Mouse (Mus musculus): ENCODE results near the gene Tomm40l. TPM values are rescaled to one million over a fixed set of nuclear protein-coding genes. Genes with fewer than 3 reads are reported as not detected.
A peak's percentile ranks its signal among the peaks of the same experiment; 100 is the strongest.

Tomm40l gene
- total RNA-seq, 1 experiment: 27.5 TPM

DNA sequence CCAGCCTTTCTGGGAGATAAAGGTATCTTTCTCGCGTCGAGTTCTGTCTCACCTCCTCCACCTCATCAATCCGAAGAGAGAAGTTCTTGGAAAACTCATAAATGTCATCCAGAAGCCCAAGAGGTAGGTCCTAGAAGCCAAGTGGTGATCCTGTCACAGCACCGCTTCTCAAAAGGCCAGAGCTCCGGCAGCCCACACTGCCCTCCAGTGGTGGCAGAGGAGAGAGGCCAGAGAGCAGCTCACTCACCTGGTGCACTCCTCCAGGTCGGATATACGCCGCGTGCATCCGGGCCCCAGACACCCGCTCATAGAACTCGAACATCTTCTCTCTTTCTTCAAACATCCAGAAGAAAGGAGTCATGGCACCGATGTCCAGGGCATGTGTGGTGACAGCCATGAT, 16.1 kb upstream of the Tomm40l start:
- TF ChIP-seq HCFC1 (IDR thresholded peaks at IDR 0.05; ENCODE audit: borderline replicate concordance, insufficient read depth, low read length): no peak
- TF ChIP-seq CHD2 (IDR thresholded peaks at IDR 0.05; ENCODE audit: low read depth, low read length): no peak
- TF ChIP-seq ZC3H11A (IDR thresholded peaks at IDR 0.05; ENCODE audit: borderline replicate concordance, low read depth, low read length): peak; percentile 73; the same call in 1 of the 2 replicates
- no peak for TF ChIP-seq MAFK (IDR thresholded peaks at IDR 0.05; ENCODE audit: insufficient read depth, low read depth, low read length)
- H3K27ac ChIP-seq (ENCODE audit: insufficient read depth, low read depth, low read length, poor library complexity, severe bottlenecking): no peak overlapping the region
- H3K4me1 ChIP-seq (ENCODE audit: control insufficient read depth in 2 of 2, insufficient read depth in 2 of 2, low read length in 2 of 2, poor library complexity in 1 of 2): peaks cover 2 to 8% of the 10 kb centered on the region in 2 experiments; a peak in 2 of 4 replicates
- no peak overlapping the region for H3K4me3 ChIP-seq (ENCODE audit: insufficient read depth in 1 of 2, low read depth in 1 of 2, low read length in 2 of 2, poor library complexity in 1 of 2, severe bottlenecking in 1 of 2)
- DNase-seq (ENCODE audit: low read depth, low spot score): peak; percentile 79
- in situ Hi-C loops (cut with MboI; ENCODE audit: low sequenced_read_pairs in 2 of 2, unreplicated experiment in 2 of 2): loop anchor here in 1 of 2 experiments (25.0 kb wide), 1 partner anchor 351 kb away; the partner anchor contains the start of genes Dusp12 and Gm26620
- H3K9me3 ChIP-seq (ENCODE audit: control insufficient read depth, insufficient read depth, low read depth, low read length): no peaks in the 10 kb centered on the region
- H3K36me3 ChIP-seq (ENCODE audit: control insufficient read depth, insufficient read depth, low read length, poor library complexity, severe bottlenecking): peaks cover 41% of the 10 kb centered on the region
- H3K9ac ChIP-seq (ENCODE audit: insufficient read depth, low read depth, low read length, poor library complexity, severe bottlenecking): peak overlapping the region; percentile 56; the same call in 1 of the 2 replicates

DNA sequence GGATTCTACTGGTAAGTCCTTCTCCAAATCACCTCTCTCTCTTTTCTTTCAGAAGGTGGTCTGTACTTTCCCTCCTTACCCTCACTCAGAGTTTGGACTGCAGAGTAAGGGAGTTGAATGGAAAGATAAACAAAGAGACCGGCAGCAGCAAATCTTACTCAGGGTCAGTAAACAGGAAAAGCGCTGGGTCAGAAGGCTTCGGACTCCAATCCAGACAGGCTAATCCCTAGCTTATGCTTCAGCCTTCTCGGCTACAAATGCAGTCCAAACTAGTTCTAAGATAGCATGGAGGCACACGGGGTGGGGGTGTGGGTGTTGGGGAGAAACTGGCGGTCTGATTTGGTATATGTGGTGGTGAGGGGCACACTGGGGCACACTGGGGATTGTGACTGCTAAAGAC, 15.1 kb upstream of the Tomm40l start:
- no peak for TF ChIP-seq ZNF384 (IDR thresholded peaks at IDR 0.05; ENCODE audit: low read depth, low read length)
- TF ChIP-seq MAFK (IDR thresholded peaks at IDR 0.05; ENCODE audit: insufficient read depth, low read depth, low read length): no peak
- no peak for TF ChIP-seq ZC3H11A (IDR thresholded peaks at IDR 0.05; ENCODE audit: borderline replicate concordance, low read depth, low read length)
- TF ChIP-seq CHD2 (IDR thresholded peaks at IDR 0.05; ENCODE audit: low read depth, low read length): no peak
- no peak for DNase-seq (ENCODE audit: low read depth, low spot score)
- Histone ChIP-seq H3K9me3 (ENCODE audit: control insufficient read depth, insufficient read depth, low read depth, low read length) (no peaks in the 10 kb centered on the region), H3K27ac (ENCODE audit: insufficient read depth, low read depth, low read length, poor library complexity, severe bottlenecking) (no peak overlapping the region), H3K9ac (ENCODE audit: insufficient read depth, low read depth, low read length, poor library complexity, severe bottlenecking) (no peak overlapping the region), H3K4me3 (ENCODE audit: insufficient read depth in 1 of 2, low read depth in 1 of 2, low read length in 2 of 2, poor library complexity in 1 of 2, severe bottlenecking in 1 of 2) (no peak overlapping the region), H3K4me1 (ENCODE audit: control insufficient read depth in 2 of 2, insufficient read depth in 2 of 2, low read length in 2 of 2, poor library complexity in 1 of 2) (peaks cover 2 to 8% of the 10 kb centered on the region in 2 experiments; a peak in 2 of 4 replicates), H3K36me3 (ENCODE audit: control insufficient read depth, insufficient read depth, low read length, poor library complexity, severe bottlenecking) (peaks cover 40% of the 10 kb centered on the region)
- in situ Hi-C loops (cut with MboI; ENCODE audit: low sequenced_read_pairs in 2 of 2, unreplicated experiment in 2 of 2): loop anchor here in 1 of 2 experiments (25.0 kb wide), 1 partner anchor 350 kb away; the partner anchor contains the start of genes Dusp12 and Gm26620

GRCm38 (mm10) chr1:171235791-171236190, 13.5 kb upstream of the Tomm40l start:
- TF ChIP-seq CHD2 (IDR thresholded peaks at IDR 0.05; ENCODE audit: low read depth, low read length): no peak
- no peak for TF ChIP-seq ZC3H11A (IDR thresholded peaks at IDR 0.05; ENCODE audit: borderline replicate concordance, low read depth, low read length)
- no peak for TF ChIP-seq ZNF384 (IDR thresholded peaks at IDR 0.05; ENCODE audit: low read depth, low read length)
- no peak for TF ChIP-seq HCFC1 (IDR thresholded peaks at IDR 0.05; ENCODE audit: borderline replicate concordance, insufficient read depth, low read length)
- TF ChIP-seq MAFK (IDR thresholded peaks at IDR 0.05; ENCODE audit: insufficient read depth, low read depth, low read length): no peak
- H3K36me3 ChIP-seq (ENCODE audit: control insufficient read depth, insufficient read depth, low read length, poor library complexity, severe bottlenecking): peaks cover 38% of the 10 kb centered on the region
- no peaks in the 10 kb centered on the region for H3K9me3 ChIP-seq (ENCODE audit: control insufficient read depth, insufficient read depth, low read depth, low read length)
- no peak overlapping the region for H3K9ac ChIP-seq (ENCODE audit: insufficient read depth, low read depth, low read length, poor library complexity, severe bottlenecking)
- in situ Hi-C loops (cut with MboI; ENCODE audit: low sequenced_read_pairs in 2 of 2, unreplicated experiment in 2 of 2): loop anchor here in 1 of 2 experiments (25.0 kb wide), 1 partner anchor 348 kb away; the partner anchor contains the start of genes Dusp12 and Gm26620
- no peak for DNase-seq (ENCODE audit: low read depth, low spot score)
- H3K4me1 ChIP-seq (ENCODE audit: control insufficient read depth in 2 of 2, insufficient read depth in 2 of 2, low read length in 2 of 2, poor library complexity in 1 of 2): peaks cover 0 to 5% of the 10 kb centered on the region in 2 experiments; a peak in 1 of 4 replicates
- no peak overlapping the region for H3K4me3 ChIP-seq (ENCODE audit: insufficient read depth in 1 of 2, low read depth in 1 of 2, low read length in 2 of 2, poor library complexity in 1 of 2, severe bottlenecking in 1 of 2)
- no peak overlapping the region for H3K27ac ChIP-seq (ENCODE audit: insufficient read depth, low read depth, low read length, poor library complexity, severe bottlenecking)

- TF ChIP-seq CHD2 (IDR thresholded peaks at IDR 0.05; ENCODE audit: low read depth, low read length): no peak
- TF ChIP-seq MAFK (IDR thresholded peaks at IDR 0.05; ENCODE audit: insufficient read depth, low read depth, low read length): no peak
- TF ChIP-seq HCFC1 (IDR thresholded peaks at IDR 0.05; ENCODE audit: borderline replicate concordance, insufficient read depth, low read length): no peak
- no peak for TF ChIP-seq ZC3H11A (IDR thresholded peaks at IDR 0.05; ENCODE audit: borderline replicate concordance, low read depth, low read length)
- no peak for TF ChIP-seq ZNF384 (IDR thresholded peaks at IDR 0.05; ENCODE audit: low read depth, low read length)
- Histone ChIP-seq H3K4me1 (ENCODE audit: control insufficient read depth in 2 of 2, insufficient read depth in 2 of 2, low read length in 2 of 2, poor library complexity in 1 of 2) (peaks cover 0 to 9% of the 10 kb centered on the region in 2 experiments; a peak in 1 of 4 replicates), H3K9ac (ENCODE audit: insufficient read depth, low read depth, low read length, poor library complexity, severe bottlenecking) (no peak overlapping the region), H3K27ac (ENCODE audit: insufficient read depth, low read depth, low read length, poor library complexity, severe bottlenecking) (no peak overlapping the region), H3K36me3 (ENCODE audit: control insufficient read depth, insufficient read depth, low read length, poor library complexity, severe bottlenecking) (peaks cover 34% of the 10 kb centered on the region), H3K4me3 (ENCODE audit: insufficient read depth in 1 of 2, low read depth in 1 of 2, low read length in 2 of 2, poor library complexity in 1 of 2, severe bottlenecking in 1 of 2) (no peak overlapping the region), H3K9me3 (ENCODE audit: control insufficient read depth, insufficient read depth, low read depth, low read length) (no peaks in the 10 kb centered on the region)
- in situ Hi-C loops (cut with MboI; ENCODE audit: low sequenced_read_pairs in 2 of 2, unreplicated experiment in 2 of 2): loop anchor here in 1 of 2 experiments (25.0 kb wide), 1 partner anchor 347 kb away; the partner anchor contains the start of genes Dusp12 and Gm26620
- no peak for DNase-seq (ENCODE audit: low read depth, low spot score)
These were observed 12.2 kb upstream of the Tomm40l start for GRCm38 (mm10) chr1:171234538-171234937.
